Mouse (Mus musculus) ovary, postnatal 10 days (tissue): Measurements from ENCODE around the gene Nkd2.

Experiments
- DNase-seq: peaks from one replicate; pipeline ENCODE4 v3.0.0; 2022; ENCODE audit warnings: low spot score

The Nkd2 gene

DNA sequence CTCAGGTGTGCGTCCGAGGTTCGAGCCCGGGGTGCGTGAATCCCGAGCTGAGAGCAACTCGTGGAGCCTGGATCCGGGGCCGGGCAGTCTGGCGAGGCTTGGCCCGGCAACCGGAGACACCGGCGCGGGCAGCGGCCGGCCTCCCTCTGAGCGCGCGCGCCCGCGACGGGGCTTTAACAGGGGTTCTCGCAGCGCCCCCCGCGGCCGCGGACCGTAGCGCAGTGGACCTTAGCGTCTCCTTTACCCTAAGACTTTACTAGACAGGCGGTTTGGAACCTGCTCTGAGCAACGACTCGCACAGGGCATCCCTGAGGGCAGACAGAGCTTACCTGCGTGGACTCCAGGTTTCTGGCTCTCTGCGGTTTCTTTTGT is at the start of gene Nkd2:
TSS of gene Nkd2 (minus strand) at position 167 of the 372 bp plus-strand sequence.
- peak; percentile 78 for DNase-seq

GRCm38 (mm10) chr13:73892493-73893178 is 45.2 kb upstream of the Nkd2 start:
- no peak for DNase-seq

DNA sequence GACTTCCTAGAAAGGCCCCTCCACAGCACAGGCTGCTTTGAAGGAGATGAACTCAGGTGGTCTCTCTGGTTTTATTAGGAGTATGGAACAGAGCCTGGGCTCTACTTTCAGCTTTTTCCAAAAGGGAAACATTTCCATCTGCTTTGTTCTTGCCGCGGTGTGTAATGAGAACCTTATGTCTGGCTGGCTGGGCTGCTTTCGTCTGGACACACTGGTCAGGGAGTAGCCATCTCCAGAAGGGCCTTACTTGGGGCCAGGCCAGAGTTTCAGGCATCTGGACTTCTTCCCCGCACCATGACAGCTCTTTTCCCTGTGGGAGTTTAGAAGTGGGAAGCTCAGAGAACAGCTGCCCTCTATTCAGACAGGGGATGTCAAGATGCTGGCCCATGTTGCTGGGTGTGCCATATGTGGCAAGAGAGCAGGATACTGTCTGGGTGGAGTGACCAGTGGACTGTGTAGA is 40.0 kb upstream of the Nkd2 start:
- DNase-seq = peak; percentile 49

DNA sequence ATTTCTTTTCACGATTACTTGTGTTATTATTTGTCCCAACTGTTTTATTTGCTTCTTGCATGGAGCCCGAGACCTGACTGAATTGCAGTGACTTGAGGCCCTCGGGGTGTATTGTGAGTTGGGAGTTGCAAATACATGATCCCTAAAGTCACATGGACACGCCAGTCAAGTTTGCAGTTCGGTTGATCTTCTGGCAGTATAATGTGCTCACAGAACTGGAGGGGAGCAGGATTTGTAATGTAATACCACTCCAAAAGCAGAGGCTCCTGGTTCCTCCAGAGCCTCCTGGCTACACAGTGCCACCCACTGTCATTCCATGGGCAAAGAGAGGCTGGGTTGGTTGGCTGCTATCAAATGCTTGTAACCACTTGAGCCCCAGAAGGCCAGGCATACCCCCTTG is 39.2 kb upstream of the Nkd2 start:
- DNase-seq = no peak

- no peak for DNase-seq
These were observed 38.6 kb upstream of the Nkd2 start for GRCm38 (mm10) chr13:73886066-73886465.

GRCm38 (mm10) chr13:73885656-73886055 is 38.2 kb upstream of the Nkd2 start:
- DNase-seq = no peak

DNA sequence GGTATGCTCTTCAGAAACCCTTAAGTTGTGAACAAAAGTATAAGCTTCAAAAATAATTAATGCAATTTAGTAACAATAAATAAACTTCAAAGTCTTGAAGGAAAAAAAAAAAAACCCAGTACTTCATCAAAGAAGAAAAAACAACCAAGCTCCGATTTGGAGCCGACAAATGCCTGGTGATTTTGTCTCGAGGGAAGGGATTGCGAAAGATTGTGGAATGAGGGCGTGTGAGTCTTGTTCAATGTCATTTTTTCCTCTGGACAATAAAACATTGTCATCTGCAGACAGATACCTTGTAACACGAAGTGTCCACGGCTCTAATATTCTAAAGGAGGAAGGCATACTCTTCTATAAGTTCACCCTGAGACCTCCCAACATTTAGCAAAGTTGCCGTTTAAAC is 33.9 kb upstream of the Nkd2 start:
- no peak for DNase-seq

- no peak for DNase-seq
These were observed 32.4 kb upstream of the Nkd2 start for GRCm38 (mm10) chr13:73879824-73880223.

DNA sequence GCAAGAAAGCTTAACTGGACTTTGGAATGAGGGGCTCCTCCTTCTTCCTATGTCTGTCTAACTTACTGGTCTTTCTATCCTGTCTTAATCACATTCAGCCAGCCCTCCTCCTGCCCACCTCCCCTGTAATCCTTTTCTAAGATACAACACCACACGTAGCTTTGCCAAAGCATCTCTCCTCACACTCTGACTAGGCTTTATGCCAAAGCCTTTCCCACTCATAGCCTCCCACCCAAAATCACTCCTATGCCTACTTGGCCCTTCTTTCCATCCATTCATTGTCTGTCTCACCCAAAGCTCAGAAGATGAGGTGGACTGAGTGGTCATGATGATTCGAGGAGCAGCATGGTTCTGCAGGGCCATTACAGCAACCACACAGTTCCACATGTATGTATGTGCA is 24.7 kb upstream of the Nkd2 start:
- no peak for DNase-seq

GRCm38 (mm10) chr13:73846589-73847464 is 604 bp downstream of the Nkd2 start:
- DNase-seq = no peak

GRCm38 (mm10) chr13:73842696-73843095 is 4.7 kb downstream of the Nkd2 start:
- DNase-seq = no peak

GRCm38 (mm10) chr13:73839740-73840139 is 7.7 kb downstream of the Nkd2 start:
- DNase-seq = no peak

DNA sequence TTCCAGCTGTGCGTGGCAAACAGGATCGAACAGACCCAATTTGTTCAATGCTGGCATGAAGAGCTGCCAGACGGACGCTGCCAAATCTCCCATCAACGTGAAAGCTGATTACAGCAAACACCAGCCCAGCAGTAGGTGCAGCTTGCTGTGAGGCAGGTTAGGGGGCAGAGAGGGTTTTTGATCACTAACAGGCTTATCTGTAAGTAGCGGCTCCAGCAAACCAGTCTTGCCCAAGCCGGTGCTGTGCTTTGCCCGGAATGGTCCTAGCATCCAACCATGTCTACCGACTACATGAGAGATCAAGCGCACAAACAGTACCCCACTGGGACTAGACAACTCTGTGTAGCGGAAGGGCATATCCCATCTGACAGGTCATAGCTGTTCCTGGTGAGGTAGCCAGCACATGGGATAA is 8.3 kb downstream of the Nkd2 start:
- DNase-seq = no peak

DNA sequence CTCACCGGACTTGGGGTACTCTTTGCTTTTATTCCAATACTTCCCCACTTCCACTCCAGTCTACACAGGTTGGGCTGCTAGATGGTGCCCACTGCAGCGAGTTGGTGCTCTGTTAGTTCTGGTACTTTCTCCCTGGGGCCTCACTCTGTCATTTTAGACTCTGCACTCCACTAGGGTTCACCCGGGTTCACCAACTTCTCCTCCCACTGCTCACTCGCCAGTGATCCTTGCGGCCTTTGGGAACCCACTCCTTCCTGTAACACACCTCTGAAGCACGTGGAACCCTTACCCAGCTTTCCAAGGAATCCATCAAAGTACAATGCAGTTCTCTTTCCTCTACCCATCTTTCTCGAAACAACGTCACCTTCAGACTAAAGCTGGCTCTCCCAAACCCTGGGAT is 9.7 kb downstream of the Nkd2 start:
- no peak for DNase-seq

GRCm38 (mm10) chr13:73836491-73836890 is 10.9 kb downstream of the Nkd2 start:
- DNase-seq = no peak

- DNase-seq = no peak
These were observed 11.6 kb downstream of the Nkd2 start for GRCm38 (mm10) chr13:73835791-73836190.

DNA sequence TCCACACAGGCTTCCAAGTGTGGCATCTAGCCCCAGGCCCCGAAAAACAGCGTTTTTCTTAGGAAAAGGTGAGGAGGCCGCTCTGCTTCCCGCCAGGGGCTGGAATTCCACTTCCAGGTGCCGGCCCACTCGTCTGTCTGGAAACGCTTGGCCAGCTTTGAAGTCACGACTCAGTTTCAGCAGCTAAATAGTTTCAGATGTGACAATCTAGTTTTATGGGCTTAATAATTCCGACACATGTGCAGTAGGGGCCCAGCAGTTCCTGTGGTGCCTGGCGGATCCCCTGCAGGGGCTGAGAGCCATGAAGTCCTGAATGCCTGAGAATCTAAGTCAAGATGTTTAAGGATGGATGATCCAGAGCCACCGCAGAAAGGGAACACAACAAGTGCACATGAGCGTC is 13.6 kb downstream of the Nkd2 start:
- no peak for DNase-seq

DNA sequence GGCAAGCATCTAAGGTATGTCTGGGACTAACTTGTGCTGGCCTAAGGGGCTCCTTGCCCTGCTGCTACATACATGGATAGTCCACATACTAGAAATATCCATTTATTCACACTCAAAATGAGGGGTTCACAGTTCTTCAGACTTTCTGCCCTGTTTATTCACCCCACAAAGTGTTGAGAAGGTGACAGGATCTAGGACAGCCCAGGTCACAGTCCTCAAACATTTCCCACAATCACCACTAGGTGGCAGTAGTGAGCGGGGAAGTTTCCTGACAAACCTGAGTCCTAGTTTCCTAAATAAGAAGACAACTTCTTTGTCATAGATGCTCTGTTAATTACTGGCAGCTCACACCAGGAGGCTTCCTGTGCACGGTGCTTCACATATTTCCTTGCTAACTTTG is 15.9 kb downstream of the Nkd2 start:
- peak; percentile 35 for DNase-seq

DNA sequence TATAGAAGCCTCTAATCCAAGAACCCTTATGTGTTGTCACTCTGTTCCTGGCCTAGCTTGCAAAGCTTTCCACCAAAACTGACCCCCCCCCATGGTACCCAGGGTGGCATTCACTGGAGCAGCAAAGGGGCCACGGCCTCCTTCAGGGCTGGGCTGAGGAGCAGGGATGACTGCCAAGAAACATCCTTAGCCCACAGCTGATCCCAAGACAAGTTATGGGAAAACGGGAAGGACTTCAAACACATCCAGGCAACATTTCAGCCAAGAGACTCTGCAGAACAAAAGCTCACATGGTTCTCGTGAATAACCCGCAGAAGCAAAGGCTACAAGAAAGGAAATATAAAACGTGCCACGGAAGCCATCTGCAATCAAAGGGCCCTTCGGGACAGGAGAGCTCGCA is 20.2 kb downstream of the Nkd2 start:
- DNase-seq = no peak

DNA sequence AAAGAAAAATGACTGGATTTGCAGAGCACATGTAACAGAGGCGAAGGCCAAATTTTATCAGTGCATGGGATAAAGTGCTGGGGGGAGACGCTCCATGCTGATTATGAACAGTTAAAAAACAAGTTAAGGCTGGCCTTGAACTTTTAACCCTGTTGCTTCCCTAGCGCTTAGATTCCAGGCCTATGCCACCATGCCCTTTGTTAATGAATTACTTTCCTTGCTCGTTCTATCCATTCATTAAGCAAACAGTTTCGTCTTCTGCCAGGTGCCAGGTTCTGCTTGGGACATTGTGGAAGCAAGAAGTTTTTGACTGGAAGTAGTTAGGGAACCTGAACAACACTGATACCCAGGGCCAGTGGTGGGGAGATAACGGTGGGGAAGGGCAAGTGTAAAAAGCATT is 23.7 kb downstream of the Nkd2 start:
- no peak for DNase-seq

DNA sequence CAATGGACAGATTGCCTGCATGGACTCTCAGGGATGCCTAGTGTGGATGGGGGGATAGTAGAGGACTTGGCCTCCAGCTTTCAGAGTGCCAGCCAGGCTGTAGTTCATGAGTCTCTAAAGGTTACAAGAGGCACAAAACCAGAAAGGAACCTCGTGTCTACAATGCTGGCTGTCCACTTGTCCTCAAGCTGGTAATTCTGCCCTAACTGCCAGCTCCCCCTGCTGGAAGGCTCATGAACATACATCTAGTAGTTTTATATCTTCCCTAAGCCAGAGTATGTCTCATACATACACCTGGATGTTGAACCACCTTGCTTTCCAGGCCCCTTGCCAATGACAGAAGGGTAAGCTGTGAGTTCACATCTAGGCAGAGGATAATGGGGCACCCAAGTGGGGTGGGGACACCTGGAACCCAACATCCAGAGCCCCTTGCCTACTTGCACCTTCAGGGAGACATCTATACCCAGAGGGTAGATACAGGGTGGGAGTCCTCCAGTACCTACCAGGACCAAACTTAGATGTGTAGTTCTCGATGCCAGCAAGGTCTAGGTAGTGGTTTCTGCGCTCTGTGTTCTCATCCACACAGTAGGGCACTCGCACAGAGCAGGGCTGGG is 25.1 kb downstream of the Nkd2 start:
- no peak for DNase-seq

DNA sequence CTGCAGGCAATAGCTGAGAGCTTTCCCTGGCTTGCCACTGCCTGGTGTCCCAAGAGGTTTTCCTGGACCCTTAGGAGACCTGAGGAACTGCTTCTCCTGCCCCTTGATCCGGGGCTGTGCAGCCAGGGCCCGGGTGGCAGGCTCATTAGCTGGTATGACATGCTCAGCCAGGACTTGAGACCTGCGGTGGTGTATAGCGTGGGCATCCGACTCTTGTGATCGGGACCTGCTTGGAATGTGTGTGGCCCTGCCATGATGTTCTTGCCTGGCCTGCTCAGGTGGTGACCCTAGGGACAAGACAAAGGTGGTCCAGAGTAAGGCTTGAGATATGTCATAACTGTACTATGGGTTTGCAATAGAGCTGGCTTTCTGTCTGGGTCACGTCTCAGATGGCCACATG is 26.2 kb downstream of the Nkd2 start:
- DNase-seq = no peak

DNA sequence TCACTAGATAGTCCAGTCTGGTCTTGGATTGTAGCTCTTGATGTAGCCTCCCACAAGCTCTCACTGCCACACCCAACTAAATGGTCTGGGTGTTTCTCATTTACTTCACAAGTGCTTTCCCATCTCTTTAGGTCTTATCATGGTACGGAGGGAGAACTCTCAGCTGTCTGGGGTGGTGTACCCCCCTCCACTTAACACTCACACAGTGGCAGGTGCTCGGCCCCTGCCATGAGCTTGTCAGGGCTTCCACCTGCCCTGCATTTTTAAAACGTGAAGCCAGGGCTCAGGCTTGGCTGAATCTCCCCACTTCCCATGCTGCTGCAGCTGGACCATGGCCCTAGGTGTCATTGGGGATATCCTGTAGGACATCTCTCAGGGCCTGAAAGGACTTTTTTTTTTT is 28.5 kb downstream of the Nkd2 start:
- DNase-seq = no peak
